Mouse (Mus musculus) heart, adult 2 months (tissue): ENCODE measurements around the gene C130060K24Rik.

Experiments
- CTCF ChIP-seq: fragments of 200-600 bp; IDR thresholded peaks from 2 replicates; pipeline ENCODE4 v1.8.1; 2022; ENCODE audit warnings: antibody characterized with exemption, mild to moderate bottlenecking, moderate library complexity
- EP300 ChIP-seq: fragments of 200-500 bp; IDR thresholded peaks from 2 replicates; pipeline ENCODE4 v1.6.1; 2011; ENCODE audit warnings: low read depth, low read length, control low read depth; ENCODE audit not compliant: insufficient read depth

DNA sequence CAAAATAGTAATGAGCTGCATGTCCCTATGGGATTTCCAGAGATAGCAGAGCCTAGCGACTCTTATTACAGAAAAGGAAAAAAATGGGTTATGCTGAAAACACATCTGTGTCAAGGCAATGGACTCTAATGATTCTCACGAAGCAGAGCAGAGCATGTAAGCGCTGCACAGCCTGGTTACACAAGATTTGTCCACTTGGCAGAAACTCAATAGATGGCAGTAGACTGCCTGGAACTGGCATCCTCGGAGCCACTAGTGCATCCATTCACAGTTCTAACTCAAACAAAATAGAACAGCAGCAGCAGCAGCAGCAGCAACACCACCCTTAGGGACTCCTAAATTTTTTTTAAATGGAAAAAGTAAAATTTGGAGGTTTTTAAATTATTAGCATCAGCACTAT, 29.3 kb upstream of the C130060K24Rik start:
- TF ChIP-seq CTCF (no peak), EP300 (no peak)
